Mouse (Mus musculus) liver, embryonic 14.5 days (tissue): ENCODE data around the gene Atp1b2.
A peak's percentile ranks its signal among the peaks of the same experiment; 100 is the strongest.

Experiments
- CTCF ChIP-seq: IDR thresholded peaks from 2 replicates; pipeline ENCODE4 v1.5.1; 2016; ENCODE audit warnings: antibody characterized with exemption, low read depth, control low read depth
- EP300 ChIP-seq: IDR thresholded peaks from 2 replicates; pipeline ENCODE4 v1.6.1; 2016; ENCODE audit warnings: antibody characterized with exemption, low read depth

DNA sequence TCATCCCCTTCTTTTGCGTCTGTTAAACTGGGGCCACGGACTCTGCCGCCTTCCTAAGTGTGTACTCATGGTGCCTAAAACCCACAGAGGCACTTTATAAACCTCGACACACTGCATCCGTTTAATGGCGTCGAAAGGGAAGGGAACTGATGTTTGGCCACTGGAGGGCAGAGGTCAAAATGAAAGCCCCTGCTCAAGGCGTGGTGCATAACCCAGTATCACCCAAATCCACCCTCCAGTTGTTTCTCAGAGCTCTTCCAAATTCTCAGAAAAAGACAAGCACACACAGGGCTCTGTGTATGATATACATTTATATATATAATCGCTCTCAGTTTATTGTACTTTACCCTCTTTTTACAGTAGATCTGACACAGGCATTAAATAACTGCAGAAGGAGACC lies 6.3 kb downstream of the Atp1b2 start:
- TF ChIP-seq CTCF = peak; percentile 43; the same call in 1 of the 2 replicates
- TF ChIP-seq EP300 = peak; percentile 19; the same call in 1 of the 2 replicates
